Mouse (Mus musculus): Measurements from ENCODE around the gene Nkd1. TPM values are rescaled to one million over a fixed set of nuclear protein-coding genes. Genes with fewer than 3 reads are reported as not detected.

Nkd1 gene
- polyA plus RNA-seq, 1 experiment from 2014 or later, result 61.1 TPM

Other genes with a start within 250 kb of the Nkd1 start
- gene Adcy7, start 249.0 kb upstream of the Nkd1 start, polyA plus RNA-seq (2014; fragmentation: Nextera tagmentation; extraction: Ambion mirVana), result 1.8 and 2.1 TPM in 2 replicates
- 85.7 and 89.2 TPM in 2 replicates for gene Brd7, start 159.2 kb upstream of the Nkd1 start, polyA plus RNA-seq (2014; fragmentation: Nextera tagmentation; extraction: Ambion mirVana)
- gene Snx20, start 114.8 kb downstream of the Nkd1 start, polyA plus RNA-seq (2014; fragmentation: Nextera tagmentation; extraction: Ambion mirVana), result 0.74 and 1.4 TPM in 2 replicates
- gene Nod2, start 126.0 kb downstream of the Nkd1 start, polyA plus RNA-seq (2014; fragmentation: Nextera tagmentation; extraction: Ambion mirVana), result 0.04 and 0.14 TPM in 2 replicates
- gene Cyld, start 175.7 kb downstream of the Nkd1 start, polyA plus RNA-seq (2014; fragmentation: Nextera tagmentation; extraction: Ambion mirVana), result 13.5 and 14.4 TPM in 2 replicates